Mouse (Mus musculus) adrenal gland, adult 8-10 months (tissue): Measurements from ENCODE around the gene Spata25. TPM values are rescaled to one million over a fixed set of nuclear protein-coding genes. Genes with fewer than 3 reads are reported as not detected.

Experiments used
- DNase-seq: peaks from one replicate; pipeline ENCODE4 v3.0.0; 2022
- total RNA-seq, 4 experiments: library from RNA; stranded (reverse); gene quantifications; 2 replicates each; pipeline ENCODE4 v1.2.4; 2022

Gene Spata25
- total RNA-seq, 4 experiments from 2014 or later: 0.51 to 0.86 TPM; not detected in 2

DNA sequence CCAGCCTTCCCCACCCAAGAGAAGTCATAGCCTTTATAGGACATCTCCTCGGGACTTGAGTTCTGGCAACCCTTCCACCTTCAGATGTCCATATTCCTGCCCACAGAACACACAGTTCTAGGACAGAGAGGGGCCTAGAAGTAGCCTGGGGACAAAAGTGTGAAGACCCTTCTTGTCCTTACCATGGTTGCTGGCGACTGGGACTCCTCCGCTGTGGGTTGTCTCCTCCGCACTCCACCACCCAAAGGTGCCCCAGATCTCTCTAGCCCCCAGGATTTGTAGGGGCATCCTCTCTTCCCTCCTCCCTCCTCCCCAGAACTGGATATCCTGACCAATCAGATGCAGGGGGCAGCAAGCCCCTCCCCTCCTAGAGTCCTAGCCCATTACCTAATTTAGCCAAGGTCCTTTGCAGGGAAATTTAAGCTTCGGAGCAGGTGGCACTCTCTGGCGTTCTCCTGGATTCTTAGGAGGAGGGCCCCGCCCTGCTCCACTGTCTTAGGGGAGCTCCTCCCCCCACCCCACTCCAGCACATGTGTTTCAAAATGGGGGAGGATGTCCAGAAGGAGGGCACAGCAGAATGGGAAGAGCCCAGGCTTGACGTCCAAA lies 48.8 kb downstream of the Spata25 start, which contains the start of gene Tnnc2:
TSS of gene Tnnc2 (minus strand) at position 487 of the 606 bp plus-strand sequence.
- DNase-seq: no peak

GRCm38 (mm10) chr2:164778809-164779208 lies 49.5 kb downstream of the Spata25 start:
- no peak for DNase-seq

DNA sequence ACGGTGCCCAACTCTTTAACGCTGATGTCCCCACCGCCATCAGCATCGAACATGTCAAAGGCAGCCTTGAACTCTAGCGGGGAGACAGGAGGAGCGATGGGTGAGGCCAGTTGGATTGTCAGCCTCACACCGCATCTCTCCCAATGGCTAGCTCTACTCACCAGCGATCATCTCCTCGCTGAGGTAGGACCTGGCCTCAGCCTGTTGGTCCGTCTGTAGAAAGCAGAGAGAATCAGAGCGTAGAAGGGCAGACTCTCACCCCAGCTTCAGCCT lies 50.4 kb downstream of the Spata25 start:
- no peak for DNase-seq

GRCm38 (mm10) chr2:164777246-164778014 lies 50.9 kb downstream of the Spata25 start:
- DNase-seq: no peak

DNA sequence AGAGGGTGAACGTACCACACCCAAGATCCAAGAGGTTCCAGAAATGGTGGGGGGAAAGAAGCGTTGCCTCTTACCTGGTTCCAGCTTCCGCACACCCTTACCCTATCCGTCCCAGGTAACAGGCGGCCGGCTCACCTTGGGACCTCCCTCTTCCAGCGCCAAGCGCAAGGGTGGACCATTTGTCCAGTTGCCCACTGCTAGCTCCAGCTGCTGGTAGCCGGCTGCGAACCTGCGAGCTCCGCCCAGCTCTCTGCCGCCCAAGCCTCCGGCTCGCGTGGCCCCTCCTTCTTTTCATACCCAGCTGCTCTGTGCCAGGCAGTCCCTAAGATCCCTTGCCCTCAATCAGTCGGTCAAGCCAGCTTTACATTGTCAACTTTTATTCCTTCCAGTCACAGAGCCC lies 51.5 kb downstream of the Spata25 start:
- DNase-seq: no peak

Other genes with a start within 250 kb of the Spata25 start
- gene Wfdc6a, start 243.1 kb downstream of the Spata25 start, total RNA-seq: under 1 TPM; 0.38 to 0.77 (median 0.52) TPM
- gene Eppin, start 234.9 kb downstream of the Spata25 start, total RNA-seq: not detected
- gene Wfdc6b, start 215.0 kb downstream of the Spata25 start, total RNA-seq: not detected
- gene Wfdc8, start 214.9 kb downstream of the Spata25 start, total RNA-seq: under 1 TPM in 2 of 4 experiments, not detected in 2; 0.35 to 0.89 TPM
- not detected for gene Wfdc16, start 189.7 kb downstream of the Spata25 start, total RNA-seq
- not detected for gene Wfdc10, start 172.5 kb downstream of the Spata25 start, total RNA-seq
- gene Wfdc9, start 172.0 kb downstream of the Spata25 start, total RNA-seq: not detected
- not detected for gene Wfdc11, start 154.4 kb downstream of the Spata25 start, total RNA-seq
- not detected for gene Wfdc13, start 143.4 kb downstream of the Spata25 start, total RNA-seq
- gene Spint4, start 130.0 kb downstream of the Spata25 start, total RNA-seq: not detected
- not detected for gene Spint5, start 113.2 kb downstream of the Spata25 start, total RNA-seq
- under 1 TPM; 0.31 to 0.71 (median 0.49) TPM for gene Wfdc3, start 82.6 kb downstream of the Spata25 start, total RNA-seq
- 10 to 100 TPM; 35.2 to 52.1 (median 46.1) TPM for gene Dnttip1, start 82.6 kb downstream of the Spata25 start, total RNA-seq
- 1 to 10 TPM; 1.1 to 5.1 (median 2.0) TPM for gene Ube2c, start 58.6 kb downstream of the Spata25 start, total RNA-seq
- gene Tnnc2, start 48.6 kb downstream of the Spata25 start, total RNA-seq: not detected
- 10 to 100 TPM; 34.5 to 58.3 (median 46.7) TPM for gene Snx21, start 42.7 kb downstream of the Spata25 start, total RNA-seq
- 10 to 100 TPM; 32.9 to 46.5 (median 39.6) TPM for gene Acot8, start 23.7 kb downstream of the Spata25 start, total RNA-seq
- 1 to 10 TPM; 4.0 to 6.7 (median 5.7) TPM for gene Zswim3, start 23.4 kb downstream of the Spata25 start, total RNA-seq
- 10 to 100 TPM; 11.1 to 15.3 (median 13.4) TPM for gene Zswim1, start 5.9 kb downstream of the Spata25 start, total RNA-seq
- gene Ctsa, start 4.3 kb upstream of the Spata25 start, total RNA-seq: 100 to 1,000 TPM; 103 to 166 (median 137) TPM
- 1 to 10 TPM in 3 of 4 experiments, under 1 TPM in 1; 0.90 to 4.9 (median 3.1) TPM for gene Neurl2, start 4.9 kb upstream of the Spata25 start, total RNA-seq
- 10 to 100 TPM; 26.0 to 57.3 (median 35.5) TPM for gene Pltp, start 29.2 kb upstream of the Spata25 start, total RNA-seq
- 10 to 100 TPM; 49.4 to 74.0 (median 65.6) TPM for gene Pcif1, start 50.8 kb upstream of the Spata25 start, total RNA-seq
- gene Zfp335, start 83.2 kb upstream of the Spata25 start, total RNA-seq: 10 to 100 TPM; 17.3 to 26.7 (median 20.3) TPM
- 1 to 10 TPM in 1 of 4 experiments, under 1 TPM in 3; 0.49 to 1.4 (median 0.84) TPM for gene Mmp9, start 112.2 kb upstream of the Spata25 start, total RNA-seq
- 10 to 100 TPM in 3 of 4 experiments, 1 to 10 TPM in 1; 6.7 to 18.3 (median 14.0) TPM for gene Slc12a5, start 132.3 kb upstream of the Spata25 start, total RNA-seq
- gene Ncoa5, start 206.3 kb upstream of the Spata25 start, total RNA-seq: 10 to 100 TPM; 28.0 to 45.1 (median 34.0) TPM
- 1 to 10 TPM; 2.3 to 4.9 (median 3.3) TPM for gene Cd40, start 227.1 kb upstream of the Spata25 start, total RNA-seq